Mouse (Mus musculus) G1E (cell line): ENCODE measurements at regions not wholly inside any gene's neighbourhood (a gene's known extent, or its start where the extent isn't known, plus 50 kb on each side); places are given as distances from the start of the nearest gene placed in this dataset.

Source experiments
- ATAC-seq: 2 replicates; pipeline ENCODE4 v1.8.0; 2016; ENCODE audit warnings: mild to moderate bottlenecking; ENCODE audit not compliant: insufficient number of reproducible peaks, poor library complexity, low FRiP score, severe bottlenecking; ENCODE audit errors: extremely low read depth
- DNase-seq: peaks from one replicate; pipeline ENCODE4 v3.0.0; 2012; ENCODE audit warnings: low spot score
- H3K27me3 ChIP-seq: 2 replicates; pipeline ENCODE4 v1.6.1; 2012; ENCODE audit warnings: mild to moderate bottlenecking, low read length, inconsistent platforms; ENCODE audit not compliant: insufficient read depth
- H3K36me3 ChIP-seq: replicated peaks from 2 replicates; pipeline ENCODE3; 2012; ENCODE audit warnings: mild to moderate bottlenecking, inconsistent platforms
- H3K4me1 ChIP-seq: 2 replicates; pipeline ENCODE4 v1.6.1; 2012; ENCODE audit warnings: low read depth, low read length, inconsistent platforms, mixed read lengths; ENCODE audit not compliant: insufficient read depth
- H3K4me3 ChIP-seq: 2 replicates; pipeline ENCODE4 v1.5.1; 2012; ENCODE audit warnings: low read depth, mild to moderate bottlenecking, inconsistent platforms, low read length, moderate library complexity, mixed read lengths
- H3K9me3 ChIP-seq: replicated peaks from 2 replicates; pipeline ENCODE4 v1.6.1; 2012; ENCODE audit warnings: inconsistent platforms
- CTCF ChIP-seq: IDR thresholded peaks from 2 replicates; pipeline ENCODE4 v1.5.1; 2012; ENCODE audit warnings: low read depth, low read length, inconsistent platforms, mixed read lengths
- GATA1 ChIP-seq: IDR thresholded peaks from 2 replicates; pipeline ENCODE4 v1.6.1; 2012; ENCODE audit warnings: borderline replicate concordance, low read length, inconsistent platforms, mixed read lengths
- GATA2 ChIP-seq: IDR thresholded peaks from 2 replicates; pipeline ENCODE4 v1.6.1; 2012; ENCODE audit warnings: low read depth, low read length, inconsistent platforms, borderline replicate concordance
- POLR2AphosphoS5 ChIP-seq: IDR thresholded peaks from 2 replicates; pipeline ENCODE4 v1.6.1; 2012; ENCODE audit warnings: low read depth, low read length, inconsistent platforms; ENCODE audit not compliant: insufficient replicate concordance
- TAL1 ChIP-seq: conservative IDR thresholded peaks from 2 replicates; pipeline ENCODE4 v1.6.1; 2012; ENCODE audit warnings: low read depth, low read length, inconsistent platforms, mixed read lengths

DNA sequence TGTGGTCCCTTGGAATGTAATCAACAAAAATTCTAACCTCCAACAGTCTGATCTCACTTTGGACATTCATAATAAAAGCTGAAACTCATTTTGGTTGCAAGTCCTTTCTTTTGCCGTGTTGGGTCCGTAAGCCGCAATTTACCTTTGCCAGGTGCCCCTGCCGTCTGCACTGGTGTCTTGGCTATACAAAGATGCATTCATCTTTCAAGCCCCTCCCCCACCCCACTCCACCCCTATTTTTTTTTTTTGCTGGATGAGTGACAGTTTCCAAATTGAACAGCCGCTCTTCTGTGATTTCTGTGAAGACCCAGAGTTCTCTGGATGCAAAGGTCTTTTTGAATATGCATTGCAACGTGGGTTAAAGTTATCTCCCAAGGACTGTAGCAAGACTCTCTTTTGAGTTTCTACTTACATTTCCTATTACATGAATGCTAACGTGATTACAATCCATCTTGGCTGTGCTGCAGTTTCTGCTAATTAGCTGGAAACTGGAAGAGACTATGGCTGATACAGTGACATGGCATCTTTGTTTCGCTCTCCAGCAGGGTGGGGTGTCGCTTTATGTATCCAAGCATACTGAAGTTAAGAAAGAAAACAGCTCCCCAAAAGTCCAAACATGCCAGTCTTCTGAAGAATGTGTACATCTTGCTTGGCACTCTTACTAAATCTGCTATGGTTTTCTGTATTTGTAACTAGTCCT, 67.4 kb upstream of the Tiam2 start:
- no peaks in the 10 kb centered on the region for H3K27me3 ChIP-seq
- TF ChIP-seq TAL1 (no peak), POLR2AphosphoS5 (no peak), CTCF (no peak), GATA1 (no peak), GATA2 (no peak)
- H3K4me1 ChIP-seq, result peaks cover 6% of the 10 kb centered on the region; the same call in 1 of the 2 replicates
- peaks cover 36% of the 10 kb centered on the region for H3K36me3 ChIP-seq
- no peak overlapping the region for H3K4me3 ChIP-seq
- DNase-seq, result no peak
- ATAC-seq, result no peak
- no peaks in the 10 kb centered on the region for H3K9me3 ChIP-seq

DNA sequence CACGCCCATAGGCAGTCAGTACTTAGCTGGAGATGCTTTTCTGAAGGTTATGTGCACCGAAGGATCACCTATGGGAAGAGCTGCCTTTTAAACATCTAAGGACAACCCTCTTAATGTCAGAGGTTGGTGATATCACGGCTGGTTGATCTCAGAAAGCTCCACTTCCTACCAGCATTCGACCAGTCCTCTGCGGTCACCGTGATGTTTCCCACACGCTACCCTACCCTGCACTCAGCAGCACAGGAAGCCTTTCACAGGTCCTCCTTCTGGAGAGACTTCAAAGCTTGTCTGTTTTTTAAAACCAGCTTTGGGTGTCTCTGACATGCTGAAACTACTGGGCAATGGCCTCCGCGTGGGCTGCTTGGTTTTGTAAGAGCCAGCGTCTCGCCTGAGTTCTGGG, 65.6 kb upstream of the Tiam2 start:
- DNase-seq (no peak), ATAC-seq (no peak)
- Histone ChIP-seq H3K9me3 (no peaks in the 10 kb centered on the region), H3K36me3 (peaks cover 27% of the 10 kb centered on the region), H3K4me1 (peaks cover 11% of the 10 kb centered on the region; the same call in 1 of the 2 replicates), H3K27me3 (no peaks in the 10 kb centered on the region), H3K4me3 (no peak overlapping the region)
- TF ChIP-seq TAL1 (no peak), CTCF (no peak), GATA2 (no peak), GATA1 (no peak), POLR2AphosphoS5 (no peak)

DNA sequence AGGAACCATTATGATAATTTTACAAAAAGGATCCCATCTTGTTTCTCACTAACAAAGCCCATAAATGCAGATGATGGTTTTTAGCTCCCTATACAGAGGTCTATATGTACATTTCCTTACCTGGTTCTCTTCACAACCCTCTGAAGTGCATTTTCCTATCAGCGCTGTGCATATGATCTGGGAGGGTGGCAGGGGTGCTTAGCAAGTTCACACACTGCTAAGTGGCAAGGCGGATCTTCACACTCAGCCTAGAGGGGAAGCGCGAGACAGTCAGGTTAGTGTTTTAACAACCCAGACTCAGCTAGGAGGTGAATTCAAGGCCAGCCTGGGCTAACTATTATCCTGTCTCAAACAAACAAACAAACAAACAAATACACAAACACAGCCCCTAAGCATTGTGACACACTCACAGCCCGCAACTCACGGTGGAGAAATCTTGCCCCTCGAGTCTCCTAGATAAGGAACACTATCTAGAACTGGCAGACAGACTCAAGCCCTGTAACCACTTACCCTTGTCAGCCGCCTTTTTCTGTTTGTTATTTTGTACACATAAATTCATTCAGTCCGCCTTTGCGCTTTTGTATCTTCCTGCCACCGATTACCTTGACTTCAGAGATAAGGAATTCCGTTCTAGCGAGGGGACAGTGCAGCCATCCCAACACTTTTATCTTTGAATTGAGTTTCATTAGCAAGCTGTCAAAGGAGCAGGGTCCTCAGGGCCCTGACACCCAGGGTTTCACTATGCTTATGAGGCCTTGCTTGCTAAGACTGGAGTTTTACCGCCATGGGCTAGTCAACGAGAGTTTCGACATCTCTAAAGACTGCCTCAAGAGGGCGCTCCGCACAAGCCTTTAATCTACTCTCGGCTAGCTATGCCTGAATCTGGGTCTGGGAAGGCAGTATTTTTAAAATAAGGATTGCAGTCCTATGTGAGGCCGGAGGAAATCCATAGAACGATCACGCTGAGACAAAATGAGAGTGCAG, 53.0 kb upstream of the Tiam2 start:
- H3K4me1 ChIP-seq, result peaks cover 32% of the 10 kb centered on the region
- TF ChIP-seq CTCF, result no peak
- TF ChIP-seq TAL1, result peak; percentile 65
- no peaks in the 10 kb centered on the region for H3K27me3 ChIP-seq
- peak; percentile 80 for ATAC-seq
- H3K4me3 ChIP-seq, result no peak overlapping the region; the same call in 1 of the 2 replicates
- H3K9me3 ChIP-seq, result no peaks in the 10 kb centered on the region
- peak; percentile 45 for DNase-seq
- H3K36me3 ChIP-seq, result no peaks in the 10 kb centered on the region

DNA sequence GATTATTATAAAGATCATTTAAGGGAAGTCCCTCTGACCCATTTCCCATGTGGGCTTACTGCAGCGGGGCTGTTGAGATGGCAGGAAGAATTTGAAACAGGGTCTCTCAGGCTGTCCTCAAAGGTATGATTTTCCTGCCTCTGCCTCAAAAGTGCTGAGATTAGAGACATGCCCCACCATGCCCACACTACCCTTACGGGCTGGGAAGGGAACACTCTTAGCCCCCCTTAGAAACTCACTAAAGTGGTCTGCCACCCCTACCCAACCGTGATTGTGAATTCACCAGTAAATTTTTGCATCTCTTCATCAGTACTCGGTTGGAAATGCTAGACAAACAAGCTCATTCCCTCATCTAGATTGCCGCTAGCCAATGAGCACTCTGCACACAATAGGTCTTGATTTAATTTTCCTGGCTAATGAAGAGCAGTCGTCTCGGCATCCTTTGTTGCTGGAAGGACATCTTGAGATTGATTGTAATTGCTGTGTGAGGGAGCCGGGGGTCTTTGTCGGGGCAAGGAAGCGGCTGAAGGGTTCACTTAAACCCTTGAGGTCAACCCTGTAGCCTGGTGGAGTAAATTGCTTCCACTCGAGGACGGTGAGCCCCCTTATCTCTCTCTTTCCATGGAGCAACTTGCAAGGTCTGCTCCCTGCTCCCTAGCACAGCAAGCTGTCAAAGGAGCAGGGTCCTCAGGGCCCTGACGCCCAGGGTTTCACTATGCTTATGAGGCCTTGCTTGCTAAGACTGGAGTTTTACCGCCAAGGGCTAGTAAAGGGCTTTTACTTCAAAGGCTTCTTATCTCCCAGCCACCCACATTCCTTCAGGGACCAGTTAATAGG, 51.7 kb upstream of the Tiam2 start:
- Histone ChIP-seq H3K4me3 (peak overlapping the region; percentile 6; the same call in 1 of the 2 replicates), H3K36me3 (no peaks in the 10 kb centered on the region), H3K4me1 (peaks cover 34% of the 10 kb centered on the region), H3K9me3 (no peaks in the 10 kb centered on the region), H3K27me3 (no peaks in the 10 kb centered on the region)
- no peak for TF ChIP-seq GATA1
- no peak for TF ChIP-seq GATA2
- TF ChIP-seq TAL1, result no peak
- TF ChIP-seq POLR2AphosphoS5, result no peak
- TF ChIP-seq CTCF, result no peak
- DNase-seq, result no peak
- ATAC-seq, result no peak
